Mouse (Mus musculus) kidney, postnatal 36 days (tissue): ENCODE results near the gene Gm20388.

Experiments used
- DNase-seq, 2 experiments: peaks; one replicate each; pipeline ENCODE4 v3.0.0; 2021 to 2022; ENCODE audit warnings: mixed read lengths in 2 of 2

Gm20388 gene

DNA sequence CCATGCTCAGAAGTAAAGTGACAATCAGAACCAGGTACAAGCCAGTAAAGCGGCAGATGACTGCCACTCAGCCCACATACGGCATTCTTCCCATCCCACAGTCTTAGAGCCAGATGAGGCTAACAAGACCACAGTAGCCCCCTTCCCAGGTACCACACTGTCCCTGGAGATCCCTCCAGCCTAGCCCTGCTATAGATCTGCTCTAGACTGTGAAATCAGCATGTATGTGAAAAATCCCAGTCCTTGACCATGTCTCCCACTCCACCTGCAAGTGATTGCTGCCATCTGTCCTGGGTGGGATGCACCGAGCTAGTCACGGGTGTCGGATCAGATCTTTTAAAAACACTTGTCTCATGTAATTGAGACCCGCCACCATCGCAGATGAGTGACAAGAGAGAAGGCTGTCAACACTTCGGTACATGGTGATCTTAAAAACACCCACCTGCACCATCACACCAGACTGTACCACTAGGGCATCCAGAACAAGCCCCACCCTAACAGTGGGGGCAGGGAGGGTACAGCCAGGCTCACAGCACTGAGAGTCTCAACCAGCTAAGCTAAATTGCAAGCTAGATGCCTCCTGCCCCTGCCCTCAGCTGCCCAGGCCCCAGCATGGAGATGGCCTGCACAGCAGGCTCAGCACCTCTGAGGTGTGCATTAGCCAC lies 669.8 kb downstream of the Gm20388 start:
- no peak for DNase-seq

DNA sequence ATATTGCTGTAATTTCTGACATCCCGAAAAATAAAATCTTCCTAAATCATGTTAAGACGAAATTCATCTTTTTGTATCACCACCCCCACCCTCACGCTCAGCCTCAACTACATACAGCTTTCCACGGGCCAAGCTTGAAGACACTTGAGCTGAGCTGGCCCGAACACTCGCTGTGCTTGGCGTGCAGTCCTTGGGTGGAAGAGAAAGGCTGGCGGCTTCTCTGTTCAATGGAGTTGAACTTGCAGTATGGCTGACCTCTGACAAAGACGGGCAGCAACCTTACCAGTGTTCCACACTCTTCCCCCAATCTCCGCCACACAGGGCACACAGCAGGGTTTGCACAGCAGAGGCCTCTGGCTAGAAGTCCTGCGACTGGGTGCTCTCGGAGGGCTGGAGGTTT lies 670.7 kb downstream of the Gm20388 start:
- no peak for DNase-seq

DNA sequence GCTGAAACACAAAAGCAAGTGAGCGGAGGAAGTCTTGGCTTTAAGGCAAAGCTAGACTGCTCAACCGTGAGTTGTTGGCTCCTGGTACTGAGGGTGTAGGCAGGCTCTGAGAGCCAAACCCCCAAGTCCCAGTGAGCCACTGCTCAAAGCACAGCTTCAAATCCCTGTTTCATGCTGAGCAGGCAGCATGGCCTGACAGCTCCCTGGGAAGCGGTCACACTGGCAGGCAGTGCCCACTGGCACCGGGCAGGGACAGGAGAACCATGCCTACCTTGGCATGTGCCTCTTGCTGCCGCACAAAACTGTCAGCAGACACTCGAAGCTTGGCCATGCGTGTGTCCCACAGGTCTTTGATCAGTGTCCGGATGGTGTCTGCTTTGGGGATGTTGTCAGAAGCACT lies 671.2 kb downstream of the Gm20388 start:
- peak; percentile 27 to 39 for DNase-seq

DNA sequence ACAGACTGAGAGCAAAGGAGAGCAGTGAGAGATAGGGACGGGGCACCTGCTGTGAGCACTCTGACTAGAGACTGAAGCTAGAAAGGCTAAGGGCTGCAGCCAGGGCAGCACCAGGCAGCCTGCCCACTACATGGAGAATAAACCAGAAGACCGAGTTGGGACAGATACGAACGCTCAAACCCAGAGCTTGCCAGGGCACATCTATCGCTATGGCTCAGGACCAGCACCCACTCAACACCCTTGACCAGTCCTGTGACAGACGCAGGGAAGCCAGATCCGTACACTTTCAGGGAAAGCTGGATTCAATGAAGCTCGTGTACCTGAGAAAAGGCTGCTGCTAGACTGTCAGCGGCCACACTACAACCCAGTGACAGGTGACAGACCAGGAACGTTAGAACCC lies 674.9 kb downstream of the Gm20388 start:
- DNase-seq = no peak

DNA sequence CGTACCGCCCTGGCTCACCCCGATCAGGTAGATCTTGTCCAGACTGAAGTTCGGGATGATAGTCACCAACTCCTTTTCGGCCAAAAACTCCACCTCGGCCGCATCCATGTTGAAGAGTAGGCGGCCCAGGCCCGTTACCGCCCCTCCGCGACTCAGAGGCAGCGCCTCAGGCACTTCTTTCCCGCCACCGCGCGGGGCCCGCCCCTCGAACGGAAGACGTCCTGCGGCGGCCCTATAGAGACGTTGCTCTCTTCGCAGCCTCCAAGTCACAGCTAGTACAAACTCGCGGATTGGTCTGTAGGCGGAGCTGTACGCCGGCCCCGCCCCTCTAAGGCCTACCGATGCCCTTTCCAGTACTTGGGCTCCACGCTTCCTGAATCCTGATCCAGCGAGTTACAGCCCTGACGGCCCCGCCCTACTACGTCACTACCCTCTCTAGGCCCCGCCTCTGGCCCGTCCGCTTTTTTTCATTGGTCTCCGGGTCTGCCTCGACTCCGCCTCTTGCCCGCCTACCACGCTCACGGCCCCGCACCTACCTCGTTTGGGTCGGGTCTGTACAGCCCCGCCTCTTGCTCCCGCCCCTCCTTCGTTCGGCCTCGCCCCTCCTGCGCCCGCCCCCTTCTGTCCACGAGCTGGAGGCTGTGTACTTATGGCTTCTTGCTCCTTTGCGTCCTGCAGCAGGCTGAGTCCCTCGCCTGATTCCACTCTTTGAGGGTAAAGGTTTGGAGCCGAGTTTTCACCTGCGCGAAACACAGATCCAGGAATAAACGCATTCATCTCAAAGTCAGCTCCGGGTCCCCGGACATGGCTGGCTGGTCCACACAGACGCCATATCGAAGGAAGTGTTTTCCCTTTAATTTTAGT lies 678.5 kb downstream of the Gm20388 start, which contains the start of gene Gins2:
Gene Gins2 (minus strand): TSS at position 397 of the 864 bp plus-strand sequence.
- peak; percentile 99 to 100 for DNase-seq

DNA sequence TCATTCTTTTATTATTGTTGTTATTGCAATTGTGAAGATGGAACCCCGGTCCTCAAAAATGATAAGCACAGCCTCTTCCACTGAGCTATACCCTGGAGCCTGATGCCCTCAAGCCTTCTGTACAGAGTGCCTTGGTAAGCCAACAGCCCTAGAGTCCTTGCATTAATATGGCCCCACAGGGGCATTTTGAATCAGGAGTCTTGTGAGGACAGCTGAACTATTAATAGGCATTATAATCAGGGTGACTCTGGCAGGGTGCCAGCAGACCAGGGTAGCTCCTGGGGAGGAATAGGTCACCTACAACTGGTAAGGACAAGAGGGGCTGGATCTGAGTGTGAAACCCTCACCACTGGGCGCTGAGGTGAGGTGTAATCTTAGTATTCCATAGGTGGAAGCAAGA lies 679.3 kb downstream of the Gm20388 start:
- peak in 1 of 2 experiments; percentile 55 for DNase-seq

DNA sequence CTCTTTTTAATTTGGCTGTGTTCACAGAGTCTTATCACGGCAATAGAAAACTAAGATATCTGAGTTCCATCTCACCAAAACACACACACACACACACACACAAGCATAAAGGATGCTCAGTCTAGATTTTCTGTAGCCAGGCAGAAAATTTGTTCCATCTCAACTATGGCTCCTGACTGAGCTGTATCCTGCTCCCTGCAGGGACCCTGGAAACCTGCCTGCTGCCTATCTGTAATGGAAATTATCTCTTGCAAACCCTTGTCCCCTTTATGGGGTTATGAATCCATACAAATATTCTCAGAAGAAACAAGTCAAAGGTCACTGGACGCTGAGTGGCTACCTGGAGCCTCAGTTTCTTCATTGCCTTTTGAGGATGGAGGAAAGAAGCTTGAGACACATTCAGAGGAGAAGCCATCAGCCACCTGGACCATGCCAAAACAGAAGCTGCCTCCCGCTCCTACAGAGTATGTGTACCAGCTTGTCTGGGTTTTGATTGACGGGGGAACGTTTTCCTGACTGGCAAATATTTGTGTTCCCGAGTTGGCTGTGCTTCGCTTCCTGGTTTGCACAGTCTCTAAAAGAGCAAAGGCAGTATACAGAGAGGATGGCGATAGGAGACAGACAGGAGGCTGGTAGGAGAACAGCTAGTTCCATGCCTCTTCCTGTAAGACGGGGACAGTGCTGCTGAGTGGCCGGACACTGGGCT lies 681.1 kb downstream of the Gm20388 start:
- no peak for DNase-seq

DNA sequence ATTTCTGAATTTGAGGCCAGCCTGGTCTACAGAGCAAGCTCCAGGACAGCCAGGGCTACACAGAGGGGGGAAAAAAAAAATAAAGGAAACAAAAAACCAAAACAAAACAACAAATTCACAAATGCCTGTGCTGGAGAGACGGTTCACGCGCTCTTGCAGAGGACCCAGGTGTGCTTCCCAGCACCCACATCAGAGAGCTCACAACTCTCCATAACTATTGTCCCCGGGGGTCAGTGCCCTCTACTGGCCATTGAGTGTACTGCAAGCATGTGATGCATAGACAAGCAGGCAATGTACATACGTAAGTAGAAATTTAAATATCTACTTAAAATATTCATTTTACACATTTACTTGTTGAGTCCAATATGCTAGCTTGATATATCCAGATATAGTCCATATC lies 683.9 kb downstream of the Gm20388 start:
- peak in 1 of 2 experiments; percentile 27 for DNase-seq

DNA sequence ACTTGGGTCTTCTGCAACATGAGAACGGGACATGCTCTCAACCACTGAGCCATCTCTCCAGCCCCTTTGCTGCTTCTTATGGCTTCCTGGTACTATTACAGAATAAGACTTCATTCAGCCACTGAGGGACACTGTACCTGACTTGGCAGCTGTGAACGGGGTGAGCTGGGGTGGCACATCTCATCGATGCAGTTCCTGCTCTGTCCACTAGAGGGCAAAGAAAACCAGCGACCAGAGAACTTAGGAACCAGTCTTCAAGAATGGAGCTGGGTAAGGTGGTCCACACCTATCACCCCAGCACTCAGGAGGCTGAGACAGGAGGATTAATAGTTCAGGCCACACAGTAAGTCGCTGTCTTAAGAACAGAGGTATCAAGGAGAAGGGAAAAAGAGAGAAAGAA lies 685.3 kb downstream of the Gm20388 start:
- DNase-seq = peak; percentile 49 to 83

DNA sequence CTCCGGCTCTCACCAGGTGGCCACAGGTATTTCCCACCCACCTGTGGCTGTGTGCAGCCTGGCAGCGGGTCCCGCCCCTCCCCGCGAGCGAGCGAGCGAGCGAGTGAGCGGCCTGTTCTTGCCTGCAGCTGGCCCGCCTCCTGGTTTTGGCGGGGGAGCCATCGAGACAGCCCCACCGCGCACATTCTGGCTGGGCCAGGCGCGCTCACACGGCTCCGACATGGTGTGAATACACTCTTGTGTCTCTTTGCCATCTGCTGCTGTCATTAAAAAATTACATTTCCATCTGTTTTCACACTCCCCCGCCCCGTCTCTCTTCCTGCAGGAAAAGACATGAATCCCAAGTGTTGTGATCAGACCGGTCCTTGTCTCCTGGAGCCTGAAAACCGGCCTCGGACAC lies 687.9 kb downstream of the Gm20388 start:
- DNase-seq = no peak

DNA sequence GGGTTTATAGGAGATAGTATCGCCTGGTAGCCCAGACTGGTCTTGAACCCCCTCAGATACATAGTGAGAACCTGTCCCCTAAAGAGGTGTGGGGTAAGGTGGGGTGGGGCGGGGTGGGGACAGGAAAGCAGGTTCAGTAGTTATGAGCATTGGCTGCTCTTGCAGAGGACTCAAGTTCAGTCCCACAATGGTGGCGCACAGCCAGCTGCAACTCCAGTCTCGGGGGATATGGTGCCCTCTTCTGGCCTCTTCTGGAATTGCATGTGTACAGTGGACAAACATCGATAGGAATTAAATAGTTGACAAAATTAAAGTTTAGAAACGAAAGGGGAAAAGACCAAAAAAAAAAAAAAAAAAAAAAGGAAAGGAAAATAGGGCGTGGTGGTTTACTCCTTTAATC lies 688.9 kb downstream of the Gm20388 start:
- DNase-seq = peak; percentile 84 to 95

DNA sequence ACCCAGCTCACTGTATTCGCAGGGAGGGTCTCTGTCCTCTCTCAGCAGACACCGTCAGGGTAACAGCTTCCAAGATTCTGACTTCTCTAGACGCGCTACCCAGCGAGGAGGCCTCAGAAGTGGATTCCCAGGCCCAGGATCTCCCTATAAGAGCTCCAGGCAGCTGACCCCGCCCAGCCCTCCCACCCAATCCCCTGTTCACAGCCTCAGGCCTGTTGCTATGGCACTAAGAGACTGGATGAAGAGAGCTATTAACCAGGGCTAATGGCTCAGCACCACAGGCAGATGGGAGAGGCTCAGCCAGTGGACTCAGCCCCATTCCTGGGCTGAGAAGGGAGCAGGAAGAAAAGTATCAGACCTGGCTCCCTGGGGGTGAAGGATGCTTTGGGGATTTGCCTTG lies 692.0 kb downstream of the Gm20388 start:
- no peak for DNase-seq

DNA sequence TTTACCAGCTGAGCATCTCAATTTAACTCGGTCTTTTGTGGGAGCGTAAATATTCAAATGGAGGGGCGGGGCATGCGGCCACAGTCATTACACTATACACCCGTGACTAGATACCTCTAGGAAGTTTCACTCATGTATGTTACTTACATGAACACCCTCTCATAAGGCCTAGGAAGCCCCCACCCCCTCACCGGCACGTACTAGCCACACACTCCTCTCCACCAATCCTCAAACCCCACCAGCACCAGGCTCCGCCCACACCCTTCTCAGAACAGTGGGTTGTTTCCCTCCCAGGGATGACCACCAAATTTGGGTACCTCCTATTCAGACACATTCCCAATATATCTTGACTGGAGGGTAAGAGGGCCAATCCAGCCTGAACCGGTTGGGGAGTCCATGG lies 696.8 kb downstream of the Gm20388 start:
- DNase-seq = no peak

DNA sequence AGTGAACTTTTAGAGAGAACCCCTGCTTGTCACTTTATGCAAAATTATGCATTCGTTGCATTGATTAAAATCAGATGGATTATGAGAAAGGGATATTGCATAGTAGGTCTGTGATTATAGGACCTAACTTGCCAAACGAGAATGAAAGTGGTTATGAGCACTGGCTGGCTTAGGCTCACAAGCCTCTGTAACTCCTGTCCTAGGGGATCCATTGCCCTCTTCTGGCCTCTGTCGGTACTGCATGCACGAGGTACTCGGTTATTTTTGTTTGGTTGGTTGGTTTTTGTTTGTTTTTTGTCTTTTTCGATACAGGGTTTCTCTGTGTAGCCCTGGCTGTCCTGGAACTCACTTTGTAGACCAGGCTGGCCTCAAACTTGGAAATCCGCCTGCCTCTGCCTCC lies 697.2 kb downstream of the Gm20388 start:
- DNase-seq = peak; percentile 72 to 90

DNA sequence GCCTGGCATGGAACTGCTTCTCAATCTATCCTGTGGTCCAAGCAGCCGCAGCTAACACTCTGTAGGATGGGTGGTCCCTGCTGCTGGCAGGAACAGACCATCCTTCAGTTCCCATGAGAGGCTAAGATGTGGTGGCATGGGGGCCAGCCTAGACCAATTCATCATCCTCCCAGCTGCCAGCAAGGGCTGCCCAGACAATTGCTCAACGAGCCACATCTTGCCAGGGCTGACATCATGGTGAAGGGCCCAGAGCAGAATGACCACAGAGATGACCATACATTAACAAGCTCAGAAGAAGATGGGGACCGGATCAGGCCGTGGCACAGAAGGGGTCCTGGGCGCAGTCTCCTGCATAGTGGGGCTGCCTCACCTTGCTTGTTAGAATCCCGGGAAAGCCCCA lies 700.2 kb downstream of the Gm20388 start:
- no peak for DNase-seq

DNA sequence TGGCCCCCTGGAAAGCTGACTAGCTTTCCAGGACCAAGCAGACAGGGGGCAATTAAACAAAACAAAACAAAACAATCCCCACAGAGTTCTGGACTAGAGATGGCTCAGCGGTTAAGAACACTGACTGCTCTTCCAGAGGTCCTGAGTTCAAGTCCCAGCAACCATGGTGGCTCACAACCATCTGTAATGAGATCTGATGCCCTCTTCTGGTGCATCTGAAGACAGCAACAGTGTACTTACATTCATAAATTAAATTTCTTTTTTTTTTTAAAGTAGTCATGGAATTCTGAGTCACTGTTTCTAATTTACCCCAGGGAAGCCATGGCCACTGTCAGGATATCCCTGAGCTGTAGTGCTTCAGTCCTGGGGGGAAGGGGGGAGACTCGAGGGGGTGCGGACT lies 703.9 kb downstream of the Gm20388 start:
- no peak for DNase-seq

DNA sequence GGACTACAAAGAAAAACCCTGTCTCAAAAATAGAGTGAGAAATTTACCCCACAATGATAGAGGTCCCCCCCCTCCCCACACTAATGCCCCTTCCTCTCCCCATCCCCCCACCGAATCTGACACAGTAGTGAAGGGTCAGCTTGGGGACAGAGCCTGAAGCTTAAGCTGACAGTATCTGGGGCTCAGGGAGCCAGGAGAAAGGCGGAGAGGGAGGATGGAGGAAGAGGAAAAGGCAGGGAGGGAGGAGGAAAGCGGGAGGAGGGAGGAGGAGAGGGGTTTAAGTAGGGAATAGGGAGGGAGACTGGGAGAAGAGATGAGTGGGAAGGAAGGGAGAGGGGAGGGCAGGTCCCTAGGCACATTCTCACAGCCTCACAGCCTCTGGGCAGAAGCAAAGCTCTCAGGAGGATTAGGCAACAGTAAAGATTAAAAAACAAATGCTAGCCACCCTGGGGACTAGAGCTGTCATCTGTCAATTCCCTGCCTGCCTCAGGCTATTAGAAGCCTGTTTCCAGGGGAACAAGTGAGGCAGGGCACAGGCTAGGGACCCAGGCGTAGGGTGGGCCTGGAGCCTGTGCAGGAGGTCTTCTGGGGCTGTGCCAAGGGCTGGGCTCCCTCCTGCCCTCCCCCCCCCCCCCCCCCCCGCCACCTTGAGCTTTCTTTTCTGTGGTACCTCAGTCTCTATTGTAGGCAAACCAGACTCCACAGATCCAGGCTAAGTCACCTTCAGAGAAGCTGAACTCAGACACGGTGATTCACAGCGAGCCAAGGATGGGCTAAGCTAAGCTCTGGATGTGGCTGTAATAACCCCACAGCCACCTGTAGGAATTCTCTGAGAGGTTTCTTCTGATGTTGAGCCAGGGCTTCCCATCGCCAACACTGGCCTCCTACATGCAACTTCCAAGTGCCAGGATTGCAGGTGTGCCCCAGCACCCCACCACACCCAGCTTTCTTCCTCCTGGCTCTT lies 706.3 kb downstream of the Gm20388 start:
- DNase-seq = no peak

DNA sequence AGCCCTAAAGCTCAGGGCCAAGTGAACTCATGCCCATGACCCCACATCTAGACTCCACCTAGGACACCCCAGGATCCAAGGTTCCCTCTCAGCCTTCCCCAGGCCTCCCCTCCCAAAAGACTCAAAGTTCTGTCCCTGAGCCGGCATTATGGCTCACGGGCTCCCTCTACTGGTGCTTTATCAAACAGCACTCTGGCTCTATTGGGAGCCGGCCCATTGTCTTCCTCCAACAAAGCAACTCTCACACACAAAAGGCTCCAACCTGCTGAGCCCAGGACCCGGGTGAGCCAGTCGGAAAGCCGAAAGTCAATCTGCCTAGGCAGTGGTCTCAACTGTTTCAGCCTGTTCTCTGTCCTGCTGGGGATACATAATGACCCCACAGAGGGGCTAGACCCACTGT lies 707.5 kb downstream of the Gm20388 start:
- peak; percentile 31 to 82 for DNase-seq

DNA sequence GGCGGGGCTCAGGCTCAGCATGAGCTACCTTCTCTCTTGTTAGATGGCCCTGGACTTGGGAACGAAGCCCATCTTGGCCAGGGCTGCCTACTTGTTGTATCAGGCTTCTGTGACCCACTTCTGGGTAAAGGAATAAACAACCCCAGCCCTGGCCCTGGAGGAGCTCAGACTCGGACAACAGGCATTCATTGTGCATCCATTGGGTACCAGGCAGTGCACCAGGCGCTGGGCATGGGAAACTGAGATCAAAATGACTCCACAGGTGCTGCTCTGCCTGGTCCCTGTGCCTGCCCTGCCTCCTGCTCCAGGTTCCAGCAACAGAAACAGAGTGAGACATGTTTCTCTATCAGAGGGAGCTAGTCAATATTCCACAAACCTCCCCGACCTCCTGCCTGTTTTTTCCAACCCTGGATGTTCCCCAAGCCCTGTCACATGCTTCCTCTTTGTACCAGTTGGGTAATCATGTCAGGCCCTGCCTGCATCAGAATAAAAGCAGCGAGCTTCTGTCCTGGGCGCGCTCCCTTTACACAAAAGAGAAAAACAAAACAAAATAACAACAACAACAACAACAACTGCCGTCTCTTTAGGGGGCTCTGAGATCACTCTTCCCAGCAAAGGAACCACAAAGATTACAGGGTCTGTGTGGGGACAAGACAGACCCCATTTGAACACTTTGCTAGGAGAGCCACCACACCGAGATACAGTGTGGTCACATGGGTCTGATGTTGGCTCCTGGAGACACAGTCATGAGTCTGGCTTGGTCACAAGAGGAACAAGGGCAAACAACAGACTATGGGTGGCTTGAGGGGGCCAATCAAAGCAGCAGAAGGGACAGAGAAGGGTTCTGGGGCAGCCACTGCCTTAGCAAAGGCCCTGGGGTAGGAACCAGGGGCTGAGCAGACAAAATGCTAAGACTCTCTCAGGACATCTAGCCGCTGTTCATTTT lies 708.9 kb downstream of the Gm20388 start:
- DNase-seq = peak in 1 of 2 experiments; percentile 15

DNA sequence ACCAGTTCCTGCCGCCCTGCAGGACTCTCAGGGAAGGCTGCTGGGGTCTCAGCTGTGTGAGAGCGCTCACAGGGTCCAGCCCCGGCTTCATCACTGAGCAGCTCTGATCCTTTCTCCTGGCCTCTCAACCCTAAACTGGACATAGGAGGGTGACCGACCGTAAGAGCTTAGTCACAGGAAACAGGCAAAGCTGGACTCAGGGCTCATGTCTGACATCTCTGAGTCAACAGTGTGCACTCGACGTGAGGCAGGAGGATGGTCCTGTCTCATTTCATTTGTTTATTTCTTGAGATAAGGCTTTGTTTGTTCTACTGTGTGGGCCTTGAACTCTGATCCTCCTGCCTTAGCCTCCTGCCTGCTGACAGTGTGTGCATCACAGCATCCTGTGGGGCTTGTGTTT lies 709.8 kb downstream of the Gm20388 start:
- no peak for DNase-seq

DNA sequence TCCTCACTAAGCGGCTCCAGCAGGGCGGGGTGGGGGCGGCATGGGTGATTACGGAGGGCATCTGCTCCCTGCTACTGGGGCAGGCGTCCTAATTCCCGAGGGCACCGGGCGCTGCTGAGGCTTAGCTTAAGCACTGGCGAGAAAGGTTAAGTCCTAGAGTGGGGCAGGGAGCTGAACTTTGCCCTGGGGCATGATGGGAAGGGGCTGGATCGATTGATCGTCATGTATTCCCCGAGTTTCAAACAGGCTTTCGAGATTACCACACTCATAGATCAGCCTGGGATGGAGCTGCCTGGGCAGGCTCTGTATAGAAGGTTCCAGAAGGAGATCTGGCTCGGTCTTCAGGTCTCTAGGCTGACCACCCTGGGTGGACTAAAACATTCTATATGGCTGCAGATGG lies 711.5 kb downstream of the Gm20388 start:
- no peak for DNase-seq
